ENCODE assay signal across 8 mouse cellular contexts in genomic region chr4:110051281-110051665, GRCm38 (mm10).
DNase-seq lines count a peak whose midpoint lies in the region; ATAC-seq and TF ChIP-seq lines count a peak whose summit lies in the region.

No protein-coding gene starts in this region.

- H3K9me3 ChIP-seq in lung, embryonic 14.5 days (ENCODE audit: low read depth, low read length) = no peaks in the 10 kb centered on the region
- no peaks in the 10 kb centered on the region for H3K9me3 ChIP-seq in intestine, embryonic 16.5 days (ENCODE audit: control insufficient read depth, low read length)
- no peaks in the 10 kb centered on the region for H3K9me3 ChIP-seq in neural tube, embryonic 14.5 days (ENCODE audit: control insufficient read depth, low read length)

- peak; percentile 9 for DNase-seq in lung, embryonic 14.5 days
- no peak for DNase-seq in lung, postnatal 36 days
- no peak for DNase-seq in layer of hippocampus, postnatal 25 days (ENCODE audit: extremely low spot score in 1 of 2, low spot score in 1 of 2)
- DNase-seq in cerebellum, postnatal 10 days = no peak

- no peak for TF ChIP-seq POLR2A in embryonic fibroblast, embryonic 13.5 days (IDR thresholded peaks at IDR 0.05; ENCODE audit: low read depth, low read length)

- TF ChIP-seq CTCF in lung, embryonic 14.5 days (IDR thresholded peaks at IDR 0.05; ENCODE audit: low read depth) = no peak
- no peak for TF ChIP-seq CTCF in embryonic fibroblast, embryonic 13.5 days (IDR thresholded peaks at IDR 0.05; ENCODE audit: borderline replicate concordance, insufficient read depth, low read length)

- H3K4me1 ChIP-seq in lung, embryonic 14.5 days (ENCODE audit: insufficient read depth) = no peaks in the 10 kb centered on the region
- H3K4me1 ChIP-seq in embryonic fibroblast, embryonic 13.5 days (ENCODE audit: control insufficient read depth, insufficient read depth, low read length) = no peaks in the 10 kb centered on the region
- peaks cover 4% of the 10 kb centered on the region for H3K4me1 ChIP-seq in intestine, embryonic 16.5 days (ENCODE audit: control insufficient read depth, insufficient read depth, low read length)
- peaks cover 4% of the 10 kb centered on the region; the same call in 1 of the 2 replicates for H3K4me1 ChIP-seq in neural tube, embryonic 14.5 days (ENCODE audit: control insufficient read depth, insufficient read depth, low read length)

- peak overlapping the region; percentile 76 for H3K4me2 ChIP-seq in lung, embryonic 14.5 days
- peak overlapping the region; percentile 66 for H3K4me2 ChIP-seq in intestine, embryonic 16.5 days (ENCODE audit: low read depth, low read length)
- H3K4me2 ChIP-seq in neural tube, embryonic 14.5 days (ENCODE audit: low read depth, low read length) = peak overlapping the region; percentile 55

- no peaks in the 10 kb centered on the region for H3K36me3 ChIP-seq in lung, embryonic 14.5 days (ENCODE audit: insufficient read depth)
- H3K36me3 ChIP-seq in intestine, embryonic 16.5 days (ENCODE audit: control insufficient read depth, insufficient read depth, low read length) = no peaks in the 10 kb centered on the region
- H3K36me3 ChIP-seq in neural tube, embryonic 14.5 days (ENCODE audit: control insufficient read depth, insufficient read depth, low read length) = no peaks in the 10 kb centered on the region

- no peak overlapping the region for H3K27ac ChIP-seq in lung, embryonic 14.5 days (ENCODE audit: low read depth)
- H3K27ac ChIP-seq in embryonic fibroblast, embryonic 13.5 days (ENCODE audit: insufficient read depth, low read length) = no peak overlapping the region
- no peak overlapping the region for H3K27ac ChIP-seq in intestine, embryonic 16.5 days (ENCODE audit: low read length)
- peak overlapping the region; percentile 64 for H3K27ac ChIP-seq in neural tube, embryonic 14.5 days (ENCODE audit: low read depth, low read length)

- no peaks in the 10 kb centered on the region for H3K27me3 ChIP-seq in lung, embryonic 14.5 days (ENCODE audit: insufficient read depth, low read length)
- H3K27me3 ChIP-seq in intestine, embryonic 16.5 days (replicated peaks; ENCODE audit: control insufficient read depth, insufficient read depth, low read length) = no peaks in the 10 kb centered on the region
- no peaks in the 10 kb centered on the region for H3K27me3 ChIP-seq in neural tube, embryonic 14.5 days (ENCODE audit: control insufficient read depth, insufficient read depth, low read length)

- peak; percentile 12; the same call in 1 of the 2 replicates for ATAC-seq in lung, embryonic 14.5 days (ENCODE audit: insufficient read depth)
- no peak for ATAC-seq in intestine, embryonic 16.5 days
- peak; percentile 60 for ATAC-seq in neural tube, embryonic 14.5 days (ENCODE audit: low read depth)
- ATAC-seq in inflammation-experienced regulatory T-cells, adult 6 months = no peak

- peak overlapping the region; percentile 42 for H3K4me3 ChIP-seq in lung, embryonic 14.5 days (ENCODE audit: low read depth, low read length)
- peak overlapping the region; percentile 40 for H3K4me3 ChIP-seq in embryonic fibroblast, embryonic 13.5 days (ENCODE audit: insufficient read depth, low read length)
- H3K4me3 ChIP-seq in intestine, embryonic 16.5 days (ENCODE audit: low read length) = peak overlapping the region; percentile 43
- peak overlapping the region; percentile 34 for H3K4me3 ChIP-seq in neural tube, embryonic 14.5 days (ENCODE audit: low read depth, low read length)

- WGBS in lung, embryonic 14.5 days = 9% methylated on average over 12 of the region's 12 CpGs
- WGBS in intestine, embryonic 16.5 days = 13% methylated on average over 12 of the region's 12 CpGs
- 13% methylated on average over 12 of the region's 12 CpGs for WGBS in neural tube, embryonic 14.5 days

- H3K9ac ChIP-seq in lung, embryonic 14.5 days = peak overlapping the region; percentile 44
- H3K9ac ChIP-seq in intestine, embryonic 16.5 days (ENCODE audit: low read depth, low read length) = peak overlapping the region; percentile 26; the same call in 1 of the 2 replicates
- H3K9ac ChIP-seq in neural tube, embryonic 14.5 days (replicated peaks; ENCODE audit: low read depth, low read length) = peak overlapping the region; percentile 50

Comparison
In these comparisons a context has a peak if more than half of its experiments do, and no peak if none do; other contexts are left out.
1. ATAC-seq: peak in lung, embryonic 14.5 days (single experiment) and neural tube, embryonic 14.5 days (single experiment); none in intestine, embryonic 16.5 days (single experiment) and inflammation-experienced regulatory T-cells, adult 6 months (single experiment).
2. Peak in every context shown above with its lines, with median percentiles within 50 percentile points of each other: H3K4me2 ChIP-seq, H3K4me3 ChIP-seq and H3K9ac ChIP-seq.